Mouse (Mus musculus): ENCODE data around the gene Clcn1.

DNA sequence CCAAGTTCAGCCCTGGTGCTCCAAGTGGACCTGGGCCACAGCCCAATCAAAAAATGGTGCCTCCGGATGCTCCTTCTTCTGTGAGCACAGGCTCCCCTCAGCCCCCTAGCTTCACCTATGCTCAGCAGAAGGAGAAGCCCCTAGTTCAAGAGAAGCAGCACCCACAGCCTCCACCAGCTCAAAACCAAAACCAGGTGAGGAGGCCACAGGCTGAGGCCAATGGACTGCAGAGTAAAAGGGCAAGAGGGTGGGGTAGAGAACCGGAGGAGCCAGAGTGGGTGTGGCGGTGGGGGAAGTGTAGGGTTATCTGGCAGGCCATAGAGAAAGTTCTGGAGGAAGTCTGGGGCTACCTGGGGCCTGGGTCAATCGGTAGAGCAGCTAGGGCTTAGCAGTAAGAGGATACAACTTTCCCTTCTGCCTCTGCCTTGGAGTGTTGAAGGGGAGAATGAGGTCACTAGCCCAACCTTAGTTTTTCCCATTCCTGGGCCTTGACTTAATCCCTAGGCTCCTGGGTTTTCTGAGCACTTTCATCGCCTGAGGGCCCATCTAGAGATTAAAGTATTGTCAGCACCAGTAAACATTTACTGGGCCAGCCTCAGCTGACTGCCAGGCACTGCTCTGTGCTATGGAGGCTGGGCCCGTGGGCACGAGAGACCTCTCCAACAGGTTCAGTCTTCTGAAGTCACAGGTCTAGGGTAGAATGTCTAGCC lies 65.4 kb downstream of the Clcn1 start:
- TF ChIP-seq CTCF (conservative IDR thresholded peaks at IDR 0.05; ENCODE audit: low read length) (no peak), POU5F1 (IDR thresholded peaks at IDR 0.05; ENCODE audit: borderline replicate concordance, low read length) (no peak), NANOG (IDR thresholded peaks at IDR 0.05; ENCODE audit: borderline replicate concordance, low read length) (no peak)

All from E14TG2a.4 (cell line).